Mouse (Mus musculus) ovary, postnatal 36 days (tissue): Measurements from ENCODE around the gene Vmo1.
A peak's percentile ranks its signal among the peaks of the same experiment; 100 is the strongest.
"Not testable (repeated sequence)": the region's sequence is repeated elsewhere in the genome, so short reads cannot be mapped to it uniquely, and the experiment has no call there.

Experiments
- DNase-seq: peaks from one replicate; pipeline ENCODE4 v3.0.0; 2022; ENCODE audit warnings: low spot score, mixed read lengths

Gene Vmo1

DNA sequence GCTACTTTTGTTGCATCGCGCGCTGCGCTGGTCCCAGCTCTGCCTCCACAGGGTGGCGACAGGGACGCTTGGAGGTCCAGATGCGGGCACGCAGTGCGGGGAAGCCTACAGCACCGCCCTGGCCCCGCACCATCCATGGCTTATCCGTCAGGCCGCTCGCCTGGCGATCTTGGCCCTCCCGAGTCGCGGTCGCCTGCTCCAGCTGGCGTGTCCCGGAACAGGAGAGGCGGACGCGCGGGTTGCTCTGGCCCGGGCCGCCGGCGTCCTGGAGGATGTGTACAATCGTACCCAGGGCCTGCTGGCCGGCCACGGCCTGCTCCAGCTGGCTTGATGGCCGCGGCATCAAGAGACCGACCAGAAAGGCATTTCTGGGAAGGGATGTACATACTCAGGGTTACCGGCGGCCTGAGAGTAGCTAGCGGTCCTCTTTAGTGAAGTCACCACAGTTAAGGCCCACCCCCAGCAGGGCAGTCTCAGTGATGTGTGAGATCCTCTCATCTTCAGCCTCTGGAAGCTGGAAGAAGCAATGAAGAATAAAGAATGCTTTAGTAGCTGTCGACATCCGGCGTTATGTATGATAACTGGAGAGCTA, 5.9 kb upstream of the Vmo1 start:
- DNase-seq = peak; percentile 48

DNA sequence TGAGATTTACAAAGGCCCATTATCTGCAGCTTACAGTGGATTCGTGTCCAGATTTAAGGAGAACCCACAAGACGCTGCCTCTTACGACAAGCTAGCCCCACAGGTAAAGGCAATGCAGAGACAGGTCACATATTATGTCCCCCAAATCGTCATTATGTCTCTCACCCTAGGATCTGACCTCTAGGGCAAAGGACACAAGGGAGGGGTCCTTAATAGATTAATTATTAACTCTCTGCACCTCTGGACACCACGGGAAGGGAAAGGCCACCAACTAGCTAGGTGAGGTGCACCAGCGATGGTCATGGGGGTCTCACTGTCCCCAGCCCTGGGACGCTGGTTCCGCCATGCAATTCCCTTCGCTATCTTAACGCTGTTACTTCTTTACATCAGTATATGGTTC, 4.5 kb upstream of the Vmo1 start, which contains the start of gene Gltpd2:
Gene Gltpd2 (plus strand): TSS at position 274 of the 400 bp plus-strand sequence.
- no peak for DNase-seq

DNA sequence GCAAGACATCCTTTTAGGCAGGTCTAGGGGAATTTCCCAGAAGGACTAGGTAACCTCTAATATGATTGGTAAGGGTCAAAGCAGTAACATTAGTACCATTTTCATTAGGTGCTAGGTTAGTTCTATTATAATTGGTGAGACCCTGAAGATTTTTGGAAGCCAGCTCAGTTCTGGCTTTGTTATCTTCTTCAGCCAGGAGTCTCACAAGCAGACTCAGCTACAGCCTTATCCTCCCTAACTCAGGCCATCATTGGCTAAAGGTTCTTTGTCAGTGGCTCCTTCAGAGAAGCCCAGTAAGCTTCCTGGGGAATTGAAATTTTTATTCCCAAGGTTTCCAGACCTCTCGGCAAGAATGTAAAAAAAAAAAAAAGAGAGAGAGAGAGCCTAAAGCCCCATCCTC, 4.0 kb upstream of the Vmo1 start:
- DNase-seq = no peak

DNA sequence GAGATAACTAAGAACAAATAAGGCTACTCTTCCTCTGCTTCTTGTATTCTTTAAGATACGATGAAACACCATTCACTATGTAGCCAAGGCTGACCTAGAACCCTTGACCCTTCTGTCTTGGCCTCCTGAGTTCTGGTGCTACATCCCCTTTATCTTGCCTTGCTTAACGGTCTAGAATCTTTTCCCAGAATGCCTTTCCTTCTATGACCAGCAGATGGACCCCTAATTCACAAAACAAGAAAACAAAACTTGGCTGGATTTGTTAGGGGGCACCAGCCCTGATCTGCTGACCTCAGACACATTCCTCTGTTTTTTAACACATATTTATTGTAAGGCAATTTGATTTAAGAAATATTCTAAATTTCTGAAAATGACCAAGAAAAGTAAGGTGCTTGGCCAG, 1.9 kb upstream of the Vmo1 start:
- DNase-seq = no peak

DNA sequence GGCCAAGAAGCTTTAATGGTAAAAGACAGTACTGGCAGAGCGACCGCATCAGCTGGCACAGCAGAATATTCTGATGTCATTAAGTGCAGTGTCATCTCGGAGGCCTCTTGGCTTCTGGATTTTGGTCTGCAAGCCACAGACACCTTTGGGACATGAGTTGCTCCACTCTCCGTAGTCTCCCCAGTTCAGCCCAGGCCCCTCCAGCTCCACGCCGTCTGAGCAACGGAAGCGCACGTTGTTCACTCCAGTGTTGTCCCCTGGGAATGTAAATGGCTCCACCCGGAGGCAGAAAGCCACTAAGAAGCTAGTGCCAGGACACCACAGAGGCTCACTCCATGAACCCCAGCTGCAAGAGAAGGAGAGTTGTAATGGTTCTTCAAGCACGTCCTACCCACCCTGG, 896 bp downstream of the Vmo1 start:
- no peak for DNase-seq

DNA sequence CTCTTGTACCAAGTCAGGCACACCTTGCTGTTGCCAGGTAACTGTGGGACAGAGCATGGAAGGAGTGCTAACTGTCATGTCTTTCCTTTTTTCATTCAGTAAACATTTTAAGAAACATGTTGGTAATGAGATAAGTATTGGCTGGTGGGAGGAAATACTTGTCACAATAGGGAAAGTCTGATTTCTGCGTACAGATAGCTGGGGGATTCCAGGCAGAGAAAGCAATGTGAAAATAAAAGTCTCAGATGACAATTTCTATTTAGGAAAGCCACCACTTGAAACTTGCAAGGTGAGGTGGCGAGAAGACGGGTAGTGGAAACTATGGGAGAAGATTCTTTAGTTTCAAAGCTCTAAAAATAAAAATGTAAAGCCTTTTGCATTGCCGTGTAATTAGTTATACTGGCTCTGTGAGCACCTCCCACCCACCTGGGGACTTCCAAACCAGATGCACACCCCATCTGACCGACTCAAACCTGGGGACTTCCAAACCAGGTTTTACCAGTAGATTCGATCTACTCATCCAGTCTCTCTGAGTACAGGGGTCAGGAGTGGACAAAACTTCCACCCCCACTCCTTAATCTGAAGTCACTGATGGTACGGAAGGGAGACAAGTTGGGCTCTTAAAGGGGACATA, 1.6 kb downstream of the Vmo1 start:
- no peak for DNase-seq

DNA sequence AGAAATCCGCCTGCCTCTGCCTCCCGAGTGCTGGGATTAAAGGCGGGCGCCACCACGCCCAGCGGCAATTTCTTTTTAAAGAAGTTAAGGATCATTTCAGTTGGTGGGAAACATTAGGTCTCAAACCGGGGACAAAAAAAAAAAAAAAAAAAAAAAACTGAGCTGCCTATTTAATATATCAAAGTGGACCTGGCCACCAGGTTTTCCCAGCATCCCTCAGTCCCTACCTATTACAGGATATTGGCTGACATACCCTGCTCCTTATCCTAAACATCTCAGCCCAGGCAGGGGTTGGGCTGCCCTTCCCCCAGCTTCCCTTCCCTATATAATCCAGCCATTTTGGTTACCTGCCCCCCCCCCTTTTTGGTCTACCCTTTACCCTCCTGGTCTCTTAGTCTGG, 2.6 kb downstream of the Vmo1 start:
- no peak for DNase-seq

DNA sequence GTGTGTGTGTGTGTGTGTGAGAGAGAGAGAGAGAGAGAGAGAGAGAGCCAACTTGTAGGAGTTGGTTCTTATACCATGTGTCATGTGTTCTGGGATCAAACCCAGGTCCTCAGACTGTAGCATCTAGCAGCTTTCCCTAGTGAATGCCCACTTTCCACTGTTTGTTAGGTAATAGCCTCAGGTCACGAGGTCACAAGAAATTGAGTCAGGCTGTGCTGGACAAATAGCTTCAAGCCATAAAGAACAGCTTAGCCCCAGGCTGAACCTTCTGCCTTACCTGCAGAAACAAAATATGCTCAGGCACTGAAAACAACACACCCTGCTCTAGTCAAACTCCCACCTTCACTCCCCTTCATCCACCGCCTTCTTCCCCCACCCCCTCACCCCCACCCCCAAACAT, 3.2 kb downstream of the Vmo1 start:
- no peak for DNase-seq

DNA sequence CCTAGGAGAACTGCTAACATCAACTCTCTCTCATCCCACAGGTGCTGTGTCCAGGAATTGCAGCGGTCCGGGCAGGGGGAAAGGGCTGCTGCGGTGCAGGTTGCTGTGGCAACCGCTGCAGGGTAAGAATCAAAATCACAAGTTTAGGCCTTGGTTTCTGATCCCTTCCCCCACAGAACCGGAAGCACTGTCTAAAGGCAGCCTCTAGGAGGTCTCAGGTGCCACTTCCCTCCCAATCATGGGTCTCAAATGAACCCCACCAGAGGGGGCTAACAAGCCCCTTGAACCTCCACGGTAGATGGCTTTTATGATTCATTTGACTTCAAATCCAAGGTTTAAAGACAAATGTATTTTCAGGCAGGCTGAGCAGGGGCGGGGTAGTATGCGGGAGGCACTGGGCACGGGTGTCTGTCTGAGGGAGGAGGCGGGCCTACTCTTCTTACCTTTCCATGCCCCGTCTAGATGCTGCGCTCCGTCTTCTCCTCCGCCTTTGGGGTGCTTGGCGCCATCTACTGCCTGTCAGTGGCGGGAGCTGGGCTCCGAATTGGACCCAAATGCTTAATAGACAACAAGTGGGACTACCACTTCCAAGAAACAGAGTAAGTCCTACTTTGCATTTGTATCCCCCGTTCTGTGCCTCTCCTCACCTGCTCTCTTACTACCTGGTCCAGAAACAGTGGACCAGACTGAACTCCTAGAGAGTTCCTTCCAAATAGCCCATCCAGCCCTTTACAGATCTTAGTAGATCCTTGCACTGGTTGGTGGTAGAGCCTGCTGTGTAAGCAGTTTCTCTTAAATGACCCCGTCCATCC, 4.5 kb downstream of the Vmo1 start:
- DNase-seq = peak; percentile 37

DNA sequence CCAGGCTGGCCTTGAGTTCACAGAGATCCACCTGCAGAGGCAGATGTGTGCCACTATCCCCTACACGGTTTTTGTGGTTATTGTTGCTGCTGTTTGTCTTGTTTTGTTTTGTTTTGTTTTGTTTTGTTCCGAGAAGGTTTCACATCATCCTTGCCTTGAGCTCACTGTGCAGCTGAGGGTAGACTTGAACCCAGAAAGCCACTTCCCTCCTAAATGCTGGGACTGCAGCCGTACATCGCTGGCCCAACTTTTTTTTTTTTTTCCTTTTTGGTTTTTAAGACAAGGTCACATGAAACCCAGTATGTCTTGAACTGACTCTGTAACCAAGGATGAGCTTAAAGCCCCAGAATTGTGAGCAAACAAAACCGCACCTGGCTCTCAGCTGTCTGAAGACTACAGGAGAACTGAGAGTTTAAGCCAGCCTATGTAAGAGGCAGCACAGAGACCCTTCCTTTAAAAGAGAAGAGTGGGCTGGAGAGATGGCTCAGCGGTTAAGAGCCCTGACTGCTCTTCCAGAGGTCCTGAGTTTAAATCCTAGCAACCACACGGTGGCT, 7.4 kb downstream of the Vmo1 start:
- DNase-seq = no peak

DNA sequence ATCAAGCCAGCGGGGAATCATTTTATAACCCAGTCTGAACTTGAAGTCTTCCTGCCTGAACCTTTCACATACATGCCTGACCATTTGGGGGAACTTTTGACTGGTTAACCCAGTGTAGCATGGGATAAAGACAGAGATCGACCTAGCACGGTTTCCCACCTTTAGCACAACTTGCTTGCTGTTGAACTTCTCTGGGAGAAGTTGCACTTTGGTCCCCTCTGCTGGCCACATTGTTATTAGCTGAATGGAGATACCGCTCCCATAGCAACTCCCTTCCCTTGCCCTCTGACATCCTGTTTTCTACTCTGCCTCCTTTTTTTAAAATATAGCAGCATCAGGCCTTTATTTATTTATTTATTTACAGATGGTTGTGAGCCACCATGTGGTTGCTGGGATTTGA, 8.0 kb downstream of the Vmo1 start:
- DNase-seq = peak; percentile 60

DNA sequence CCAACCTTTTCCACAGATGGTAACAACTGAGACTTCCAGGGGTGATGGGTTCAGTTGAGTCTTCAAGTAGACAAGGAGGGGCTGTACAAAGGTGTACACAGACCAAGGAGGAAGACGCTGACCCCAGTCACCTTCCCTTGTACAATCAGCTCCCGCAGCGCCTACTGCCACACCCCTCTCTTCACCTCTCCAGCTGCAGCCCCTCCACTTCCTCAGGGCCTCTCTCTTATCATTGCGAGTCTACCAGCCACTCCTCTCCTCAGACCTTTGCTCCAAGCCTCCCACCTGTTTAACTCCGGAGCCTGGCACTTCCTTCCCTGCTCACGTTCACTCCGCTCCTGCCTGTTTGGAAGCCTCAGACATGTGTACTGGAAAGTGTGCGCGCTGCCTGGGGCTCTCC, 9.4 kb downstream of the Vmo1 start, which contains the start of gene Tm4sf5:
Gene Tm4sf5 (plus strand): TSS at position 275 of the 400 bp plus-strand sequence.
- DNase-seq = no peak

DNA sequence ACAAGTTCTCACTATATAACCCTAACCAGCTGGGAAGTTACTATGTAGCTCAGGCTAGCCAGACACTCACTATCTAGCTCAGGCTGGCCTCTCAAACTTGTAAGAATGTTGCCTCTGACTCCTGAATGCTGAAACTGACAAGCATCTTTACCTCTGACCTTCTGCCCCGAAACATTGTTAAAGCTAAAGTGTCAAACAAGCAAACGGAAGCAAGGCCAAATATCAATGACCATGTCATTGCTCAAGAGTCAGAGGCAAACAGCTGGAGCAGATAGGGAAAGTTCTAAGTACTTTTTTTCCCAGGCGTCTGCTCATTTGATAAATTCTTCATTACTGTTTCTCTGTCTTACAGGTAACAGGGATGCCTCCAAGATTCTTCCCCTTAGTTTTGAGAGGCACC, 12.4 kb downstream of the Vmo1 start:
- DNase-seq = no peak

DNA sequence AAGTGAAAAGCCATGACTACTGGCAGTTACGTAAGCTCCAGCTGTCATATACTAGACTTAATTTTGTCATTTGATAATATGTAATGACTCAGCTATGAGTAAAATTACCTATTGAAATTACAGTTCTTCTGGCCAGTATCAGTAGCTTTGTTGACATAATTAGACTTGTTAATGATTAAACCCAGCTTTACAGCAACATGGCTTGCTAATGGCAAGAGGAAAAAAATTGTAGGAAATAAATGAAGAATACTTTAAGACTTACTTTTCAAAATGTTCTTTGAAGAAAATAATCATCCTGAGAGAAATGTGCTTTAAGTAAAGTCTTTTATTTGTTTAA, 14.0 kb downstream of the Vmo1 start:
- no peak for DNase-seq

DNA sequence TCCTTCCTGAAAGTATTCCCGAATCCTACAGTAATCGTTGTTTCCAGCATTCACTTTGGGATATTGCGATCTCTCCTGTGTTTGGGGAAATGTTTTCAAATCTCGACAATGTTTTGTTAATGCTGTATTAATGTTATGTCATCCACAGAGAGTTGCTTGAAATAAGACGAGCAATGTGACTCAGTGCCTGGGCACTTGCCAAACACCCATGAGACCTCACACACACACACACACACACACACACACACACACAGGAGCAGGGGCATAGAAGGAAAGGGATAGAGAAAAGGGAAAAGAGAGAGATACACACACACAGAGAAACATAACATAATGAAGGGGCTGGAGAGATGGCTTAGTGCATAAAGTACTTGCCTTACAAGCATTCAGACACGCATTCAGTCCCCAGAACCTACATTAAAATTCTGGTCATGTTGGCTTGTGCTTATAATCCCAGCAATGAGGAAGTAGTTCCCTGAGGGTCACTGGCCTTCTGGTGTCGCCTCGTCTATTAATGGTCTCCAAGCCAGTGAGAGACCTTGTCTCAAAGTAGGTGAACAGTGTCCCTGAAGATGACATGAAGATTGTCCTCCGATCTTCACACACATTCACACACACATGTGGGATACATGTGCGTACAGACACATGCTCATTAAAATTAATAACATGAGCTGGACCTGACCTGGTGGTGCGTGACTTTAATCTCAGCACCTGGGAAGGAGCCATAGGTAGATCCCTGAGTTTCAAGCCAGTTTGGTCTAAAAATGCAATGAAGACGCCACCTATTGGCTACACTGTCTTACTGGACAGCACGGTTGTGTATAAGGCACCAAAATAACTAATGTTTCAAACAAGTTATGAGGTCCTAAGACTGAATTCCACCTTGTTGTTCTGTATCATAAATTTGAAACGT, 14.6 kb downstream of the Vmo1 start:
- no peak for DNase-seq

DNA sequence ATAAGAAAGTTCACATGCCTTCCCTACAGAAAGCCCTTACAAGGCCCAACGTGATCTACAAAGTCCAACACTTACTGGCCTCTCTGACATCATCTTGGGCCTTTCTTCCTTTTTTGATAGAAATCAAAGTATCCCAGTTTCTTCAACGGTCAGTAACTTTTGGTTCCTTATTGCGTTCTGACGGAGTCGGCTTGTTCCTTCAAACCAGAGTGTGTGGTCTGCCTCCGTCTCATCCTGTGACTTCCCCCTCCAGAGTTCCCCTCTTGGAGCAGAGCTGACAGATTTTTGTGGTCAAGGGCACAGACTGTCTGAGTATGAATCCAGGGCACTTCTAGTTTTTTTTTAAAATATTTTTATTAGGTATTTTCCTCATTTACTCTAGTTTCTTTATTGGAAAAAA, 24.7 kb downstream of the Vmo1 start:
- no peak for DNase-seq

DNA sequence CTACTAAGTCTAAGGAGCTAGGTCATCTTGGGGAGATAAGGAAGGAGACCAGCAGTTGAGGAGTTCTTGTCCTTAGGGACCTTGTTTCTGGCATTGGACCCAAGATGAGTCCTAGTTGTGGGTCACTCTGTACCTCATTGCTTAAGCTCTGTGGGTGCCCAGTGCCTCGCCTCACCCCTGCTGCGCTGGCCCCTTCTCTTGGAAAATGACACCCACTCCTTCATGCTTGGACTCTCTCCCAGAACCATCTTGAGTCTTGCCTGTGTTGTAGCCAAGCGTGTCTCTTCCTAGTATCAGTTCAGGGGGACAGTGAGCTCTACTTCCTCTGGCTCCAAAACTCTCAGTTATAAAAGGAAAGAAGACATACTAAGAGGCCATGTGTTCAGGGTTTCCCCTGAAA, 25.3 kb downstream of the Vmo1 start:
- DNase-seq = no peak

DNA sequence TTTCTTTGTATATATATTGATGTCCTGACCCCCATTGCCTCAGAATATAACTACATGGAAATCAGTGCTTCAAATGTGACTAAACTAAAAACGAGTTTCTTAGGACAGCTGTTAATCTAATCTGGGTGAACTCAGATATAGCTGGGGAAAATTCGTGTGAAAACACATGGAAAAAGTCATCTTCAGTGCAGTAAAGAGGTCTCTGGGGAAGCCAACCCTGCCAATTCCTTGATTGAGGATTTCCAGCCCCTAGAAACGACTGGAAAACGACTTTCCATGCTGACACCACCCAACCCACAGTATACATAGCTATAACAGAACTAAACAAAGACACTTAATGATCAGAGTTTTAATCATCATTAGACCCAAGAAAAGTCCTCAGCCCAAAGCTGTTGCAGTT, 26.6 kb downstream of the Vmo1 start:
- no peak for DNase-seq

DNA sequence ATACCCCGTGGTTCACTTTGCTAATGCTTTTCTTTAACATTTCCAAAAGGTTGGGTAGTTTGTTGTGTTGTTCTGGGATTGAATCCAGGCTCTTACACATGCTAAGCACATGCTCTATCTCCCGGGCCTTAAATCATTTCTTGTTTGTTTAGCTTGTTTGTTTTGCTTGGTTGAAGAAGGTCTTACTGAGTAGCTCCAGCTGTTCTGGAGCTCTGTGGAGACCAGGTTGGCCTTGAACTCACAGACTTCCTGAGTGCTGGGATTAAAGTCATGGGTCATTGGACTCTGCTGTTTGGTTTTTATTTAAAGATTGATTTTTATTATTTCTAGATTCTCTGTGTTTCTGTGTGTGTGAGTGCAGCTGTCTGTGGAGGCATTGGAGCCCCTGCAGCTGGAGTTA, 28.9 kb downstream of the Vmo1 start:
- DNase-seq = no peak

DNA sequence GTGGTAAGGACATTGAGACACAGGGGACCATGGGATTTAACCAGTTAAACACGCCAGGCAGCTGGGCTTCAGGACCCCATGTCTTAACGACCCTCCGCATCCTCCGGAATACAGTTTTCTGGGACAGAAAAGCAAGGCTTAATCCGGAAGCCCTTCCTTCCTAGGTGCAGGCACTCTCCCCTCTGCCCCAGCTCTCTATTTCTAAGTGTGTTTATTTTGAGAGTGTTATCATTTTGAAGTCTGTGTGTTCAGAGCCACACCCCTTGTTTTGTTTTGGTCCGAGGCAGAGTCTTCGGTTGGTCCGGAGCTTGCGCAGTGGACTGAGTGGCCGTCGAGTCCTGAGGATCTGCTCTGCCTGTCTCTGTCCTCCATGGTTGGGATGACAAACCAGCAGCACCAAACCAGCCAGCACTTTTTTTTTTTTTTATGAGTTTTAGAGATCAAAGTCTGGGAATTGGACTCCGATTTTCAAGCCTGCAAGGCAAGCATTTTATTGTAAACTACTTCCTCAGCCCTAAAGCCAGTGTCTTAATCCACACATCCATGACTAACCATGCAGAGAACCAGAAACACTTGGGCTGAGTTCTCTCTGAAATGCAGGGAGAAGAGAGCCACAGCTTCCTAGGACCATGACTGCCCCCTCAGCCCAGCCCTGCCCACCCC, 39.4 kb downstream of the Vmo1 start:
- DNase-seq = no peak

DNA sequence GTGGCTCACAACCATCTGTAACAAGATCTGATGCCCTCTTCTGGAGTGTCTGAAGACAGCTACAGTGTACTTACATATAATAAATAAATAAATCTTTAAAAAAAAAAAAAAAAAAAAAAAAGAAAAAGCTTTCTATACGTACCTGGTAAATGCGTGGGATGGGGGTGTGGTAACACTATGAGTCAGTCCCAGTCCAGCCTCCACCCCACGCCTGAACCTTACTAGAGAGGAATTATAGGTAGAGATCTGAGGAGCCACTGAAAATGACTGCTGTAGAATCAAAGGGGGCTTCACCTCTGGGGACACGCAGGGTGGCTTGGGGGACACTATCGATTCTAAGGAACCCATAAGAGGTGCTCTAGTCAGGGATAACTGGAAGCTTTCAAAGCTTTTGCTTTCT, 41.1 kb downstream of the Vmo1 start:
- DNase-seq = not testable (repeated sequence)

DNA sequence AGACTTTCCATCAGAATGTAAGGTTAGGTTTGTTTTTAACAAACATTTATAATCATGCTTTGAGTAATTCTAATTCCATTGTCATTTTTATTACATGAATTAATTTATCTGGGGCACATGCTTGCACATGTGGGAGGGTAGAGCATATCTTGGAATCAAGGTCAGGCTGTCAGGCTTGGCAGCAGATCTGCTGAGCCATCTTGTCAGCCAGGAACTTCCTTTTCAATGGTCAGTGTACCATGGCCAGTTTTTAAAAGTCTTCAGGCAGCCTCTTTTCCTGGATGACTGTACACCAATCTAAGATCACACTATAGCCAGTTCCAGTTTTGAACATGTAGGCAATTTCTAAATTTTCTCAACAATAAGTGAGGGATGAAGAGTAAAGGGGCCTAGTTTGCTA, 41.7 kb downstream of the Vmo1 start:
- no peak for DNase-seq
